Mouse (Mus musculus) megakaryocyte, embryonic 14.5 days (primary cell): ENCODE measurements around the gene Kcnma1.

Experiments
- FLI1 ChIP-seq: IDR thresholded peaks from 2 replicates; pipeline ENCODE4 v1.6.1; 2012; ENCODE audit warnings: low read length, inconsistent platforms, mixed read lengths
- GATA1 ChIP-seq: IDR thresholded peaks from 3 replicates; pipeline ENCODE4 v1.6.1; 2012; ENCODE audit warnings: mixed read lengths, low read length, inconsistent platforms, borderline replicate concordance

GRCm38 (mm10) chr14:23243857-23244256 lies 770.4 kb downstream of the Kcnma1 start:
- TF ChIP-seq FLI1 (no peak), GATA1 (no peak)
